Mouse (Mus musculus) heart, postnatal 0 days (tissue): ENCODE results near the gene D630003M21Rik.

Experiments
- CTCF ChIP-seq: IDR thresholded peaks from 2 replicates; pipeline ENCODE4 v1.5.1; 2016; ENCODE audit warnings: antibody characterized with exemption, control low read depth, low read depth
- EP300 ChIP-seq: IDR thresholded peaks from 2 replicates; pipeline ENCODE4 v1.6.1; 2016; ENCODE audit warnings: antibody characterized with exemption, low read depth

DNA sequence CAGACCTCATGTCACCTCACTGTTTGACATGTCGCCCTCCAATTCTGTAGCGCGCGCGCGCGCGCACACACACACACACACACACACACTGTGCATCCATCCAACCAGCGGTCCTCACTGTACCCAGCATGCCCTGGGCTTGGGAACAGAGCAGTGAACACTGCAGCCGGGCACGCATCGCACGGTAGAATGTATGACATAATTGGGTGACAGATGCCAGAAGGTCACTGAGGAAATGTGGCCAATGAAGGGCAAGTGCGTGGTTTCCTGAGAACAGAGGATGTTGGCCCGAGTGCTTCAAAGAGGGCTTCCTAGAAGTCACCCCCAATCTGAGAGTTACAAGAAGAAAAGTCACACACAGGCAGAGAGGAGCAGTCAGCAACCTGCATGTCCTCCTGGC lies 54.1 kb downstream of the D630003M21Rik start:
- TF ChIP-seq CTCF (no peak), EP300 (no peak)
